10 mouse cellular contexts compared by ENCODE assay signal in genomic region chr4:155190275-155190674, GRCm38 (mm10). TPM values are rescaled to one million over a fixed set of nuclear protein-coding genes. Genes with fewer than 3 reads are reported as not detected.
DNase-seq lines count a peak whose midpoint lies in the region; ATAC-seq lines count a peak whose summit lies in the region.
"Had no signal": no experiment of that assay in that cellular context is flagged by ENCODE, and none has a peak within 500 bp of the region (broad histone marks: within the 10 kb centered on the region; RNA-seq: fewer than 3 reads in every experiment).

No protein-coding gene starts in this region.

- WGBS in hindbrain, embryonic 11.5 days, result 37% methylated on average over 7 of the region's 7 CpGs
- 31% methylated on average over 7 of the region's 7 CpGs for WGBS in hindbrain, embryonic 14.5 days
- WGBS in limb, embryonic 12.5 days, result 30% methylated on average over 7 of the region's 7 CpGs

- DNase-seq in hindbrain, embryonic 11.5 days (ENCODE audit: low spot score), result no peak
- DNase-seq in hindbrain, embryonic 14.5 days (ENCODE audit: low spot score), result no peak
- DNase-seq in ES-CJ7 (ENCODE audit: low read depth, low spot score) (peak; percentile 40), ZHBTc4 (ENCODE audit: low read depth, low spot score) (peak; percentile 42)
- no peak for DNase-seq in gastrocnemius, adult 18-20 months (ENCODE audit: low spot score)
- DNase-seq in urinary bladder, postnatal 14 days (ENCODE audit: low spot score), result no peak
- DNase-seq: liver, embryonic 13.5 days; thymus, postnatal 4 days had no signal

- no peaks in the 10 kb centered on the region for H3K9me3 ChIP-seq in hindbrain, embryonic 11.5 days (ENCODE audit: control insufficient read depth, low read length)
- no peaks in the 10 kb centered on the region for H3K9me3 ChIP-seq in hindbrain, embryonic 14.5 days (ENCODE audit: control insufficient read depth, low read length)
- no peaks in the 10 kb centered on the region for H3K9me3 ChIP-seq in limb, embryonic 12.5 days
- H3K9me3 ChIP-seq: liver, embryonic 13.5 days had no signal

- H3K27me3 ChIP-seq in hindbrain, embryonic 11.5 days (ENCODE audit: control insufficient read depth, insufficient read depth, low read length), result no peaks in the 10 kb centered on the region
- H3K27me3 ChIP-seq in hindbrain, embryonic 14.5 days (ENCODE audit: control insufficient read depth, insufficient read depth, low read length), result no peaks in the 10 kb centered on the region
- no peaks in the 10 kb centered on the region for H3K27me3 ChIP-seq in limb, embryonic 12.5 days
- H3K27me3 ChIP-seq: liver, embryonic 13.5 days had no signal

- no peak overlapping the region for H3K4me3 ChIP-seq in hindbrain, embryonic 11.5 days (ENCODE audit: low read depth, low read length)
- no peak overlapping the region for H3K4me3 ChIP-seq in hindbrain, embryonic 14.5 days (replicated peaks; ENCODE audit: low read length)
- H3K4me3 ChIP-seq in limb, embryonic 12.5 days (replicated peaks), result no peak overlapping the region
- H3K4me3 ChIP-seq: liver, embryonic 13.5 days; myocyte had no signal

- H3K27ac ChIP-seq in hindbrain, embryonic 11.5 days (ENCODE audit: low read depth, low read length), result peak overlapping the region; percentile 61
- no peak overlapping the region for H3K27ac ChIP-seq in hindbrain, embryonic 14.5 days
- peak overlapping the region; percentile 60 for H3K27ac ChIP-seq in limb, embryonic 12.5 days
- H3K27ac ChIP-seq: liver, embryonic 13.5 days had no signal

- no peaks in the 10 kb centered on the region for H3K36me3 ChIP-seq in hindbrain, embryonic 11.5 days (ENCODE audit: control insufficient read depth, insufficient read depth, low read length)
- no peaks in the 10 kb centered on the region for H3K36me3 ChIP-seq in hindbrain, embryonic 14.5 days (replicated peaks; ENCODE audit: control insufficient read depth, insufficient read depth)
- peaks cover 6% of the 10 kb centered on the region; the same call in 1 of the 2 replicates for H3K36me3 ChIP-seq in limb, embryonic 12.5 days
- H3K36me3 ChIP-seq: liver, embryonic 13.5 days had no signal

- ATAC-seq in hindbrain, embryonic 11.5 days (ENCODE audit: low FRiP score), result no peak
- no peak for ATAC-seq in hindbrain, embryonic 14.5 days (ENCODE audit: low FRiP score)
- ATAC-seq in limb, embryonic 12.5 days (ENCODE audit: insufficient number of reproducible peaks, insufficient read depth, low FRiP score, low TSS enrichment, low read depth), result no peak

- H3K4me1 ChIP-seq in hindbrain, embryonic 11.5 days (replicated peaks; ENCODE audit: control insufficient read depth, insufficient read depth, low read length), result peaks cover 29% of the 10 kb centered on the region
- peaks cover 32% of the 10 kb centered on the region for H3K4me1 ChIP-seq in hindbrain, embryonic 14.5 days (replicated peaks; ENCODE audit: control insufficient read depth, insufficient read depth, low read length)
- peaks cover 83% of the 10 kb centered on the region for H3K4me1 ChIP-seq in limb, embryonic 12.5 days (replicated peaks)

- no peak overlapping the region for H3K4me2 ChIP-seq in hindbrain, embryonic 11.5 days (replicated peaks; ENCODE audit: low read depth, low read length)
- H3K4me2 ChIP-seq in hindbrain, embryonic 14.5 days (replicated peaks), result no peak overlapping the region
- H3K4me2 ChIP-seq in limb, embryonic 12.5 days, result peak overlapping the region; percentile 26; the same call in 1 of the 2 replicates
- H3K4me2 ChIP-seq: liver, embryonic 13.5 days had no signal

- no peak overlapping the region; the same call in 1 of the 2 replicates for H3K9ac ChIP-seq in hindbrain, embryonic 11.5 days (ENCODE audit: low read depth, low read length)
- H3K9ac ChIP-seq in hindbrain, embryonic 14.5 days, result no peak overlapping the region
- 0 out of 2 replicates have a peak overlapping the region, but pooled peaks have one; percentile 18 for H3K9ac ChIP-seq in limb, embryonic 12.5 days (replicated peaks)
- H3K9ac ChIP-seq: liver, embryonic 13.5 days had no signal

RNA-seq across cellular contexts. Expression of gene Ski, which starts 32.1 kb away (rescaled TPM):
- polyA plus RNA-seq in hindbrain, embryonic 11.5 days (2014; fragmentation: Nextera tagmentation; extraction: Ambion mirVana), result 13.4 and 21.0 TPM in 2 replicates
- 15.1 and 15.6 TPM in 2 replicates for polyA plus RNA-seq in hindbrain, embryonic 14.5 days (2014; fragmentation: Nextera tagmentation; extraction: Ambion mirVana)
- polyA plus RNA-seq in limb, embryonic 12.5 days (2016; fragmentation: Nextera tagmentation; extraction: Ambion mirVana), result 18.4 and 18.8 TPM in 2 replicates
- 10 to 100 TPM; 28.3 to 31.3 TPM for total RNA-seq in gastrocnemius, adult 18-20 months (2021)

RNA-seq across cellular contexts. Expression of gene Faap20, which starts 59.3 kb away (rescaled TPM):
- 99.0 and 99.3 TPM in 2 replicates for polyA plus RNA-seq in hindbrain, embryonic 11.5 days (2014; fragmentation: Nextera tagmentation; extraction: Ambion mirVana)
- 69.0 and 76.0 TPM in 2 replicates for polyA plus RNA-seq in hindbrain, embryonic 14.5 days (2014; fragmentation: Nextera tagmentation; extraction: Ambion mirVana)
- 96.0 and 99.2 TPM in 2 replicates for polyA plus RNA-seq in limb, embryonic 12.5 days (2016; fragmentation: Nextera tagmentation; extraction: Ambion mirVana)
- 1 to 10 TPM; 5.2 to 6.6 TPM for total RNA-seq in gastrocnemius, adult 18-20 months (2021)

Comparison
In these comparisons a context has a peak if more than half of its experiments do, and no peak if none do; other contexts are left out.
1. DNase-seq: peak in ES-CJ7 (single experiment) and ZHBTc4 (single experiment); none in hindbrain, embryonic 11.5 days (single experiment), hindbrain, embryonic 14.5 days (single experiment), gastrocnemius, adult 18-20 months (single experiment) and urinary bladder, postnatal 14 days (single experiment).